Mouse (Mus musculus): ENCODE data around the gene Sh3rf3.

DNA sequence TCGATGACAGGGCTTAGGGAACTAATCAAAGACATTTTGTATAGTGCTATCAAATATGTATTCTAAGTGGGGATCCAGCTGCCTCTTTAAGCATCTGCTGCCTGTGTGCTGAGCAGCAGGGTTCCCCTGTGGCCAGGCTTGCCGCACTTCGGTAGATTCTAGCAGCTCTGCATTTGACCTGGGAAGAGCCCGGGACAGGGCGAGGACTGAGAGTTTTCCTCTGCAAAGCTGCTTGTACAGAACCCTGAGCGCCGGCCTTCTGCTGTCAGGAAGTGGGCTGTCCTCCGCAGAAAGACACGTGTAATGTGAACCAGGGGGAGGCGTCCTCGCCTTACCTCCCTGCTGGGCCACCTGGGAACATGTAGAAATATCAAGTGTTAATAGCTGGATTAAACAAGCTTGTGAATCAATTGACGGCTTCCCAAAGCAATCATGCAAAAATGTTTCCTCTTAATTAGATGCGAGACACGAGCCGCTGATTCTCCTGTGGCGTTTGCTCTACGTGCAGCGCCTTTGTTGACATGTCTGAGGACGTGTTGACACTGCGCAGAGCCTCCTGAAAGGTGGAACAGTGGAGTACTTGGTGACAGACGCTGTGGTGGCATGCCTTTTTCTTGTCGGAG lies 119.1 kb downstream of the Sh3rf3 start:
- TF ChIP-seq CTCF (IDR thresholded peaks at IDR 0.05; ENCODE audit: low read depth), result no peak
- no peak for TF ChIP-seq EP300 (IDR thresholded peaks at IDR 0.05; ENCODE audit: low read depth)

All from liver, embryonic 14.5 days (tissue).